Mouse (Mus musculus) kidney, embryonic 14.5 days (tissue): ENCODE measurements around the gene Strn4. TPM values are rescaled to one million over a fixed set of nuclear protein-coding genes. Genes with fewer than 3 reads are reported as not detected.

Experiments
- ATAC-seq: fragments of 200-750 bp; cut with Nextera tagmentation; 2 replicates; pipeline ENCODE4 v1.8.0; 2017; ENCODE audit warnings: moderate number of reproducible peaks, mild to moderate bottlenecking, moderate TSS enrichment, moderate library complexity; ENCODE audit not compliant: low FRiP score, low TSS enrichment
- H3K27ac ChIP-seq: fragments of 300-500 bp; sonication (generic); 2 replicates; pipeline ENCODE4 v1.5.1; 2014; ENCODE audit warnings: low read depth, mild to moderate bottlenecking, low read length, moderate library complexity, mixed read lengths
- H3K27me3 ChIP-seq: fragments of 300-500 bp; sonication (generic); 2 replicates; pipeline ENCODE4 v1.6.1; 2014; ENCODE audit warnings: mild to moderate bottlenecking, low read length; ENCODE audit not compliant: control insufficient read depth, insufficient read depth
- H3K36me3 ChIP-seq: fragments of 300-500 bp; sonication (generic); 2 replicates; pipeline ENCODE4 v1.6.1; 2014; ENCODE audit warnings: low read length, mixed read lengths; ENCODE audit not compliant: control insufficient read depth, insufficient read depth
- H3K4me1 ChIP-seq: fragments of 300-500 bp; sonication (generic); 2 replicates; pipeline ENCODE4 v1.6.1; 2014; ENCODE audit warnings: low read length, mixed read lengths; ENCODE audit not compliant: control insufficient read depth, insufficient read depth
- H3K4me2 ChIP-seq: fragments of 300-500 bp; sonication (generic); replicated peaks from 2 replicates; pipeline ENCODE4 v1.6.1; 2014; ENCODE audit warnings: low read depth, mild to moderate bottlenecking, low read length
- H3K4me3 ChIP-seq: fragments of 300-500 bp; sonication (generic); 2 replicates; pipeline ENCODE4 v1.5.1; 2014; ENCODE audit warnings: mild to moderate bottlenecking, low read length
- H3K9ac ChIP-seq: fragments of 300-500 bp; sonication (generic); 2 replicates; pipeline ENCODE4 v1.6.1; 2014; ENCODE audit warnings: low read depth, mild to moderate bottlenecking, low read length, moderate library complexity
- H3K9me3 ChIP-seq: fragments of 300-500 bp; sonication (generic); 2 replicates; pipeline ENCODE4 v1.6.1; 2016; ENCODE audit warnings: low read length; ENCODE audit not compliant: control insufficient read depth
- WGBS: fragments of 180-500 bp; shearing (Covaris S2); extraction: QIAGEN DNeasy Blood & Tissue Kit; methylation state at CpG from one replicate; pipeline ENCODE4 v1.1.7; 2014; 5-methylcytosine and 5-hydroxymethylcytosine counted together
- polyA plus RNA-seq: library from polyadenylated mRNA; unstranded; fragments of >200 nt; fragmentation: Nextera tagmentation; extraction: Ambion mirVana; gene quantifications from 2 replicates; pipeline ENCODE4 v1.2.1, GENCODE M21; 2014

The Strn4 gene
- polyA plus RNA-seq, 1 experiment from 2014 or later, result 111 TPM

DNA sequence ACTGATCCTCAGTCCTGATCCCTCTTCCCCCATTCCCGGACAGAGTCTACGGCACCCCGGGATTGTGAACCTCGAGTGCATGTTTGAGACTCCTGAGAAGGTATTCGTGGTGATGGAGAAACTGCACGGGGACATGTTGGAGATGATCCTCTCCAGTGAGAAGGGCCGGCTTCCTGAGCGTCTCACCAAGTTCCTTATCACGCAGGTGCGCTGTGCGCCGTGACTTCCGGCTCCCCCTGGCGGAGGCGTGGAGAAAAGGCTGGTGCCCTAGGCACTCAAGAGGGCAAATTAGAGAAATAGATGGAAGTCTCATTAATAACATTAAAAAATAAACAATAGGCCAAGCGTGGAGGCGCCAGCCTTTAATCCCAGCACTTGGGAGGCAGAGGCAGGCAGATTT, 42.6 kb downstream of the Strn4 start:
- peaks cover 42% of the 10 kb centered on the region for H3K36me3 ChIP-seq
- no peak overlapping the region for H3K4me3 ChIP-seq
- H3K4me2 ChIP-seq, result no peak overlapping the region
- no peaks in the 10 kb centered on the region for H3K9me3 ChIP-seq
- H3K9ac ChIP-seq, result no peak overlapping the region
- no peak for ATAC-seq
- H3K27ac ChIP-seq, result no peak overlapping the region
- WGBS, result 15% methylated on average over 17 of the region's 17 CpGs
- no peaks in the 10 kb centered on the region for H3K4me1 ChIP-seq
- no peaks in the 10 kb centered on the region for H3K27me3 ChIP-seq

DNA sequence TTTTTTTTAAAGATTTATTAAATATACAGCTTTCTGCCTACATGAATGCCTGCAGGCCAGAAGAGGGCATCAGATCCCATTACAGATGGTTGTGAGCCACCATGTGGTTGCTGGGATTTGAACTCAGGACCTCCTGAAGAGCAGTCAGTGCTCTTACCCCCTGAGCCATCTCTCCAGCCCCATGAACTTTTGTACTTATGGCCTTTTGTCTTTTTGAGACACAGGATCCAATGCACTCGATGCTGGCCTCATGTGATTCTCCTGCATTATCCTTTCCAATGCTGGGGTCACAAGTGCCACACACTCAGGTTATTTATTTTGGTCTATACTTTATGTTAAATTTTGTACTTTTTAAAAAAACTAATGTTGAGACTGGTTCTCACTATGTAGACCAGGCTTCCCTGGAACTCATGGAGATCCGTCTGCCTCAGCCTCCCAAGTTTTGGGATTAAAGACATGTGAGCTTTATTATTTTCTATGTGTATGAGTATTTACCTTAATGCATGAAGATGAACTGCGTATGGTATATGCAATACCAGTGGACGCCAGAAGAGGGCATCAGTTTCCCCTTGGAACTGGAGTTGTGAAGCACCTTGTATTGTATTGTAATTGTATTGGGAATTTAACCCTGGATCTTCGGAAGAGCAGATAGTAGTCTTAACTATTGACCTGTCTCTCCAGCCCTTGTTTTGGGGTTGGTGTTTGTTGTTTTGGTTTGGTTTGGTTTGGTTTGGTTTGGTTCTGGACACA, 44.4 kb downstream of the Strn4 start:
- H3K9ac ChIP-seq, result no peak overlapping the region
- ATAC-seq, result no peak
- no peak overlapping the region for H3K27ac ChIP-seq
- H3K9me3 ChIP-seq, result no peaks in the 10 kb centered on the region
- 38% methylated on average over 5 of the region's 5 CpGs for WGBS
- H3K27me3 ChIP-seq, result no peaks in the 10 kb centered on the region
- no peak overlapping the region for H3K4me2 ChIP-seq
- no peaks in the 10 kb centered on the region for H3K4me1 ChIP-seq
- H3K4me3 ChIP-seq, result no peak overlapping the region
- H3K36me3 ChIP-seq, result peaks cover 39% of the 10 kb centered on the region

DNA sequence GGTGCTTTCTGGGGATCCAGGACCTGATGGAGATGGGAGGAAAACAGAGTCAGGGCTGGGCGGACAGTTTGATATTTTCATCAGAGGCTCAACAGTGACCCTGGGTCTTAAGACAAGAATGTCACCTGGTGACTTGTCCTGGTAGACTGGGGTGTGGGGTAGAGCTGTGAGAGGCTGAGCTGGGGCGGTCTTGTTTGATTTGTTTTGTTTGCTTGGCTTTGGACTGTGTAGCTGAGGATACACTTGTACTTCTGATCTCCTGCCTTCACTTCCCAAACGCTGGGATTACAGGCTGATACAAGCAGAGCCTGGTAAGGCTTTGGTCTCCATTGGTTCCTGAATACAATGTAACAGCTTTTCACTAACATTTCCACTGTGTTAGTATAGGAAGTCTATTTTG, 51.8 kb downstream of the Strn4 start:
- H3K27me3 ChIP-seq, result no peaks in the 10 kb centered on the region

DNA sequence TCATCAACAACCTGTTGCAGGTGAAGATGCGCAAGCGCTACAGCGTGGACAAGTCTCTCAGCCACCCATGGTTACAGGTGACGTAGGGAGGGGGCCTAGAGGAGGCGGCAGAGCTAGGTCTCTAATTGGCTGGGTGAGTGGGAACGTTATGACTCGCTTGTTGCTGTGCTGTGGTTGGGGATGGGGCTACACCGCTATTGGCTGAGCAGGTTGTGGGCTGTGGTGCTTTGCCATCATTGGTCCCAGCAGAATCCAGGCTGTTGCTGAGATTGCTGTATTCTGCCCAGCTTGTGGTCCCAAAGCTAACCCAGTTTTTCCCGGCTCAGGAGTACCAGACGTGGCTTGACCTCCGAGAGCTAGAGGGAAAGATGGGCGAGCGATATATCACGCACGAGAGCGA, 53.8 kb downstream of the Strn4 start:
- no peaks in the 10 kb centered on the region for H3K27me3 ChIP-seq
- ATAC-seq, result peak; percentile 94
- peak overlapping the region; percentile 41; the same call in 1 of the 2 replicates for H3K4me2 ChIP-seq
- no peak overlapping the region for H3K27ac ChIP-seq
- no peak overlapping the region for H3K9ac ChIP-seq
- H3K4me3 ChIP-seq, result peak overlapping the region; percentile 16; the same call in 1 of the 2 replicates
- 15% methylated on average over 16 of the region's 16 CpGs for WGBS
- peaks cover 11% of the 10 kb centered on the region; the same call in 1 of the 2 replicates for H3K36me3 ChIP-seq
- H3K4me1 ChIP-seq, result 0 out of 2 replicates have a peak, but pooled peaks cover 3% of the 10 kb centered on the region
- no peaks in the 10 kb centered on the region for H3K9me3 ChIP-seq

More for the DNA sequence above, 51.8 kb downstream of the Strn4 start:
- Histone ChIP-seq H3K4me3 (no peak overlapping the region), H3K9ac (no peak overlapping the region), H3K4me2 (no peak overlapping the region), H3K4me1 (0 out of 2 replicates have a peak, but pooled peaks cover 3% of the 10 kb centered on the region), H3K9me3 (no peaks in the 10 kb centered on the region), H3K27ac (no peak overlapping the region), H3K36me3 (peaks cover 19% of the 10 kb centered on the region; the same call in 1 of the 2 replicates)
- no peak for ATAC-seq
- WGBS, result 81% methylated on average over 3 of the region's 3 CpGs

DNA sequence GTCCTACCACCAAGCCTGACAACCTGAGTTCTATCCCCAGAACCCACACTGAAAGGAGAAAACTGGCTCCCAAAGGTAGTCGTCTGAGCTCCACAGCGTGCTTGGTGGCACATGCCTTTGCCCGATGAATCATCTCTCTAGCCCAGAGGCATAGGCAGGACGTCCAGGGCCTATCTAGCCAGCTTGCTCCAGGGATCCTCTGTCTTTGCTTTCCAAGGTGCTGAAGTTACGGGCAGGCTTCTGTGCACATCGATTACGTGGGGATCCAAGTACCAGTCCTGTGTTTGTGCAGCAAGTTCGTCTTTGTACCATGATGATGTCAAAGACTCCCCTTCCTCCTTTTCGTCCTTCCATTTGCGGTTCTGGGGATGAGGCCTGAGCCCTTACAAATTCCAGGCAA, 55.9 kb downstream of the Strn4 start:
- WGBS, result 82% methylated on average over 10 of the region's 10 CpGs
- Histone ChIP-seq H3K27ac (no peak overlapping the region), H3K4me1 (0 out of 2 replicates have a peak, but pooled peaks cover 3% of the 10 kb centered on the region), H3K9ac (no peak overlapping the region), H3K9me3 (no peaks in the 10 kb centered on the region), H3K4me3 (no peak overlapping the region), H3K36me3 (no peaks in the 10 kb centered on the region; the same call in 1 of the 2 replicates), H3K4me2 (no peak overlapping the region), H3K27me3 (no peaks in the 10 kb centered on the region)
- ATAC-seq, result no peak

DNA sequence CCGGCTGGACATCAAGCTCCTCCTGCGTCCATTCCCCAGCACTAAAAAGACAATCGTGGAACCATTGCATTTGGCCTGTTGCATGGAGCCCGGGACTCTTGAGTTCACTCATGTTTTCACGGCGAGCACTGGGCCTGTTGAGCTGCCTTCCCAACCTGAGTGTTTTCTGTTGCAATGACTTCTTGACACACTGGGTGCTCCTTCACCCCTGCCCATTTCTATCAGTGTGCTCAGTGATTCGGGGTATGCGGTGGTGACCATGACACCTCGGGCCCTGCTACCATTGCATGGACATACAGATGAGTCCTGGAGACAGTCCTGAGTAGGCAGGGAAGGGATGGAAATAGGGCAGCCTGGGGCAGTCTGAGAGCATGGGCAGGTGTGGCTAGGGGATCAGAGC, 56.8 kb downstream of the Strn4 start:
- H3K27me3 ChIP-seq, result no peaks in the 10 kb centered on the region
- WGBS, result 91% methylated on average over 9 of the region's 9 CpGs
- H3K27ac ChIP-seq, result no peak overlapping the region
- no peaks in the 10 kb centered on the region; the same call in 1 of the 2 replicates for H3K36me3 ChIP-seq
- H3K9me3 ChIP-seq, result no peaks in the 10 kb centered on the region
- no peak for ATAC-seq
- H3K9ac ChIP-seq, result no peak overlapping the region
- 0 out of 2 replicates have a peak, but pooled peaks cover 3% of the 10 kb centered on the region for H3K4me1 ChIP-seq
- no peak overlapping the region for H3K4me3 ChIP-seq
- H3K4me2 ChIP-seq, result no peak overlapping the region

DNA sequence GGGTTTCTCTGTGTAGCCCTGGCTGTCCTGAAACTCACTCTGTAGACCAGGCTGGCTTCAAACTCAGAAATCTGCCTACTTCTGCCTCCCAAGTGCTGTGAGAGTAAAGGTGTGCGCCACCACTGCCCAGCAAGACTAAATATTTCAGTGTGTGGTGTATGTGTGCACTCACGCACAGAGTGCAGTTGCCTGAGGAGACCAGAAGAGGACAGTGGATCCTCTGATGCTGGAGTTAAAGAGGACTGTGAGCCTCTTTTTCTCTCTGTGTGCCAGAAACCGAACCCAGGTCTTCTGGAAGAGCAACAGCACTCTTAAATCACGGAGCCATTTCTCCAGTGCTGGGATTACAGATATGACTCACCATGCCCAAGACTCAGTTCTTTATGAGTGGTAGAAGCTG, 57.7 kb downstream of the Strn4 start:
- no peaks in the 10 kb centered on the region for H3K9me3 ChIP-seq
- H3K27me3 ChIP-seq, result no peaks in the 10 kb centered on the region
- 0 out of 2 replicates have a peak, but pooled peaks cover 3% of the 10 kb centered on the region for H3K4me1 ChIP-seq
- H3K27ac ChIP-seq, result no peak overlapping the region
- H3K4me3 ChIP-seq, result no peak overlapping the region
- ATAC-seq, result no peak
- no peak overlapping the region for H3K4me2 ChIP-seq
- 90% methylated on average over 4 of the region's 4 CpGs for WGBS
- no peak overlapping the region for H3K9ac ChIP-seq
- H3K36me3 ChIP-seq, result no peaks in the 10 kb centered on the region; the same call in 1 of the 2 replicates

DNA sequence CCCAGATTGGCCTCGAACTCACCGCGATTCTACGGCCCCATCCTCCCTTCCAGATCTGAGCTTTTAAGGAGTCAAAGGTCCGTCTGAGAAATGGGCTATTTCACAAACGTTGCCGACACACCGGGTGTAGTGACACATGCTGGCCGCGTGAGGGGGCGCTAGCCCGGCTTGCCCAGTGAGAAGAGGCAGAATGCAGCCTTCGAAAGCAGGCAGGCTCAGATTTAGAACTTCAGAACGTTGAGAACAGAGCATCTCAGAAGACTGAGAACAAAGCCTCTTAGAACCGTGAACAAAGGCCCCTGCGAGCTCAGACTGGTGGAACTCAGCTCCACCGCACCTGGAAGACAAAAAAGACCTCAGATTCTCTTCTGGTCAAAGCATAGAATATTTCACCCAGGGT, 58.5 kb downstream of the Strn4 start:
- Histone ChIP-seq H3K4me1 (0 out of 2 replicates have a peak, but pooled peaks cover 3% of the 10 kb centered on the region), H3K27me3 (no peaks in the 10 kb centered on the region), H3K27ac (peak overlapping the region; percentile 92), H3K9ac (no peak overlapping the region; the same call in 1 of the 2 replicates), H3K9me3 (no peaks in the 10 kb centered on the region), H3K4me3 (peak overlapping the region; percentile 33), H3K36me3 (no peaks in the 10 kb centered on the region; the same call in 1 of the 2 replicates), H3K4me2 (peak overlapping the region; percentile 43)
- WGBS, result 4% methylated on average over 17 of the region's 17 CpGs
- no peak for ATAC-seq

DNA sequence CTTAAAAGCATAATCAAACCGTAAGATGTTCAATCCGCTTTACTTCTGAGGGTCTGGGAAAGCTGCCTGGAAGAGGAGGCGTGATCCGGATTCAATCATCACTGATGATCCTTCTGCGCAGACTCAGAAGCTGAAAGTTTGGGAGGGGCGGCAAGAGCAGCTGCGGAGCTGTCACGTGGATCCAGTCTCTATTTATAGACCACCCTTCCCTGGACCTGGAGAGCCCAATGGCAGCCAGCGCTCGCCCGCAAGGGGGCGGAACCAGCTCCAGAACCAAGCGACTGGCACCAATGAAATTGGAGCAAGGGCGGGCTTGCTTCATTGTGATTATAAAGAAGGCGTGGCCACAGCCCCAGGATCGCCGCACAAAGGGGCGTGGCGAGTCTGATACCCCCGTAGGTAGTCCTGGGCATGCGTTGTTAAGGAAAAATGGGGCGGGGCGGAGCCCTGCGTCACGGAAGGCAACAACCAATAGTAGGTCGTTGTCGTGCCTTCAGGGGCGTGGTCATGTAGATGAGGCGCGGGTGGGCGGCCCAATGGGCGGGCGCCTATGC, 59.1 kb downstream of the Strn4 start:
- Histone ChIP-seq H3K4me1 (peaks cover 3% of the 10 kb centered on the region), H3K9ac (no peak overlapping the region; the same call in 1 of the 2 replicates), H3K4me2 (peak overlapping the region; percentile 83), H3K9me3 (no peaks in the 10 kb centered on the region), H3K27ac (peak overlapping the region; percentile 92), H3K36me3 (no peaks in the 10 kb centered on the region; the same call in 1 of the 2 replicates), H3K27me3 (no peaks in the 10 kb centered on the region), H3K4me3 (peak overlapping the region; percentile 74)
- ATAC-seq, result peak; percentile 96
- under 1% methylated on average over 33 of the region's 33 CpGs for WGBS
